Mouse (Mus musculus) MEL (cell line): ENCODE measurements at regions not wholly inside any gene's neighbourhood (a gene's known extent, or its start where the extent isn't known, plus 50 kb on each side); places are given as distances from the start of the nearest gene placed in this dataset.

Source experiments
- DNase-seq: peaks from one replicate; pipeline ENCODE4 v3.0.0; 2011; ENCODE audit warnings: low read depth, low spot score
- H3K27ac ChIP-seq: 2 replicates; pipeline ENCODE4 v1.5.1; 2012; ENCODE audit warnings: low read depth, mild to moderate bottlenecking, control low read depth, low read length, moderate library complexity; ENCODE audit not compliant: control insufficient read depth
- H3K27me3 ChIP-seq, 2 experiments: fragments of 150-350 bp in 1 of 2; sonication (generic) in 1 of 2; 2 replicates each; pipeline ENCODE4 v1.6.1; 2012; ENCODE audit warnings: low read length in 2 of 2, mild to moderate bottlenecking in 2 of 2, improper control_type of control experiment in 1 of 2, moderate library complexity in 1 of 2; ENCODE audit not compliant: insufficient read depth in 2 of 2, control insufficient read depth in 1 of 2
- H3K36me3 ChIP-seq, 2 experiments: 2 replicates each; pipeline ENCODE4 v1.6.1; 2012 to 2014; ENCODE audit warnings: low read length in 2 of 2, improper control_type of control experiment in 1 of 2, inconsistent platforms in 1 of 2, mild to moderate bottlenecking in 1 of 2; ENCODE audit not compliant: insufficient read depth in 2 of 2, control insufficient read depth in 1 of 2
- H3K4me1 ChIP-seq, 2 experiments: fragments of 150-350 bp in 1 of 2; sonication (generic) in 1 of 2; 2 replicates each; pipeline ENCODE4 v1.6.1; 2012; ENCODE audit warnings: low read length in 2 of 2, improper control_type of control experiment in 1 of 2, mild to moderate bottlenecking in 1 of 2; ENCODE audit not compliant: insufficient read depth in 2 of 2, control insufficient read depth in 1 of 2
- H3K4me3 ChIP-seq, 2 experiments: fragments of 150-350 bp in 1 of 2; sonication (generic) in 1 of 2; 2 replicates each; pipeline ENCODE4 v1.5.1; 2012; ENCODE audit warnings: low read depth in 2 of 2, low read length in 2 of 2, mild to moderate bottlenecking in 2 of 2, moderate library complexity in 2 of 2, control low read depth in 1 of 2, improper control_type of control experiment in 1 of 2; ENCODE audit not compliant: control insufficient read depth in 1 of 2, insufficient read depth in 1 of 2
- H3K79me2 ChIP-seq: 2 replicates; pipeline ENCODE4 v1.6.1; 2012; ENCODE audit warnings: mild to moderate bottlenecking, low read length, moderate library complexity; ENCODE audit not compliant: control insufficient read depth, poor library complexity, insufficient read depth
- H3K9ac ChIP-seq: 2 replicates; pipeline ENCODE4 v1.6.1; 2012; ENCODE audit warnings: low read depth, mild to moderate bottlenecking, control low read depth, low read length, moderate library complexity; ENCODE audit not compliant: control insufficient read depth, poor library complexity, severe bottlenecking
- H3K9me3 ChIP-seq: fragments of 150-350 bp; sonication (generic); replicated peaks from 2 replicates; pipeline ENCODE4 v1.6.1; 2012; ENCODE audit warnings: mild to moderate bottlenecking, low read length, improper control_type of control experiment, moderate library complexity; ENCODE audit not compliant: insufficient read depth
- BHLHE40 ChIP-seq: IDR thresholded peaks from 2 replicates; pipeline ENCODE4 v1.6.1; 2012; ENCODE audit warnings: low read depth, mild to moderate bottlenecking, inconsistent platforms, low read length, improper control_type of control experiment, borderline replicate concordance
- CTCF ChIP-seq, 3 experiments: IDR thresholded peaks in 2 of 3; conservative IDR thresholded peaks in 1 of 3; 2 replicates each; pipeline ENCODE4 v1.5.1; 2011 to 2012; ENCODE audit warnings: low read length in 3 of 3, low read depth in 2 of 3, mild to moderate bottlenecking in 2 of 3, improper control_type of control experiment in 1 of 3, inconsistent platforms in 1 of 3, mixed read lengths in 1 of 3, moderate library complexity in 1 of 3; ENCODE audit not compliant: control insufficient read depth in 1 of 3, insufficient read depth in 1 of 3, poor library complexity in 1 of 3, severe bottlenecking in 1 of 3
- E2F4 ChIP-seq: IDR thresholded peaks from 2 replicates; pipeline ENCODE4 v1.6.1; 2011; ENCODE audit warnings: low read depth, low read length, improper control_type of control experiment, borderline replicate concordance
- ELF1 ChIP-seq: IDR thresholded peaks from 2 replicates; pipeline ENCODE4 v1.6.1; 2014; ENCODE audit warnings: low read depth, mild to moderate bottlenecking, inconsistent platforms, low read length, improper control_type of control experiment, moderate library complexity
- GATA1 ChIP-seq: IDR thresholded peaks from 2 replicates; pipeline ENCODE4 v1.6.1; 2011; ENCODE audit warnings: low read depth, low read length, improper control_type of control experiment
- JUND ChIP-seq: IDR thresholded peaks from 2 replicates; pipeline ENCODE4 v1.6.1; 2011; ENCODE audit warnings: low read depth, mild to moderate bottlenecking, improper control_type of control experiment, low read length
- MAFK ChIP-seq: IDR thresholded peaks from 2 replicates; pipeline ENCODE4 v1.6.1; 2011; ENCODE audit warnings: low read depth, mild to moderate bottlenecking, low read length, improper control_type of control experiment, borderline replicate concordance
- MAX ChIP-seq: IDR thresholded peaks from 2 replicates; pipeline ENCODE4 v1.6.1; 2011; ENCODE audit warnings: low read length, improper control_type of control experiment
- MAZ ChIP-seq: IDR thresholded peaks from 2 replicates; pipeline ENCODE4 v1.6.1; 2012; ENCODE audit warnings: low read depth, mild to moderate bottlenecking, inconsistent platforms, low read length, improper control_type of control experiment
- MEF2A ChIP-seq: IDR thresholded peaks from 2 replicates; pipeline ENCODE4 v1.6.1; 2014; ENCODE audit warnings: low read depth, mild to moderate bottlenecking, inconsistent platforms, low read length, improper control_type of control experiment; ENCODE audit not compliant: poor library complexity, insufficient replicate concordance, severe bottlenecking; ENCODE audit errors: extremely low read depth
- MXI1 ChIP-seq: IDR thresholded peaks from 2 replicates; pipeline ENCODE4 v1.6.1; 2011; ENCODE audit warnings: mild to moderate bottlenecking, low read depth, low read length, improper control_type of control experiment
- MYB ChIP-seq: IDR thresholded peaks from 2 replicates; pipeline ENCODE4 v1.6.1; 2011; ENCODE audit warnings: mild to moderate bottlenecking, low read depth, low read length, improper control_type of control experiment
- MYC ChIP-seq: IDR thresholded peaks from 2 replicates; pipeline ENCODE4 v1.6.1; 2011; ENCODE audit warnings: low read depth, mild to moderate bottlenecking, low read length, improper control_type of control experiment, moderate library complexity
- NELFE ChIP-seq: IDR thresholded peaks from 2 replicates; pipeline ENCODE4 v1.6.1; 2011; ENCODE audit warnings: low read depth, low read length, improper control_type of control experiment
- POLR2AphosphoS5 ChIP-seq: IDR thresholded peaks from 2 replicates; pipeline ENCODE4 v1.6.1; 2012; ENCODE audit warnings: low read depth, borderline replicate concordance, mild to moderate bottlenecking, inconsistent platforms, low read length, moderate library complexity, mixed read lengths
- RCOR1 ChIP-seq: IDR thresholded peaks from 2 replicates; pipeline ENCODE4 v1.6.1; 2012; ENCODE audit warnings: low read depth, mild to moderate bottlenecking, inconsistent platforms, low read length, improper control_type of control experiment
- SMC3 ChIP-seq: IDR thresholded peaks from 2 replicates; pipeline ENCODE4 v1.6.1; 2011; ENCODE audit warnings: low read depth, low read length, improper control_type of control experiment
- TAL1 ChIP-seq: IDR thresholded peaks from 2 replicates; pipeline ENCODE4 v1.6.1; 2012; ENCODE audit warnings: mild to moderate bottlenecking, inconsistent platforms, low read length, moderate library complexity, mixed read lengths
- USF1 ChIP-seq: IDR thresholded peaks from 2 replicates; pipeline ENCODE4 v1.6.1; 2014; ENCODE audit warnings: low read depth, mild to moderate bottlenecking, inconsistent platforms, low read length, improper control_type of control experiment, moderate library complexity
- ZC3H11A ChIP-seq: IDR thresholded peaks from 2 replicates; pipeline ENCODE4 v1.6.1; 2012; ENCODE audit warnings: low read depth, mild to moderate bottlenecking, inconsistent platforms, low read length, improper control_type of control experiment
- ZMIZ1 ChIP-seq: IDR thresholded peaks from 2 replicates; pipeline ENCODE4 v1.6.1; 2012; ENCODE audit warnings: low read depth, mild to moderate bottlenecking, inconsistent platforms, low read length, improper control_type of control experiment, moderate library complexity
- ZNF384 ChIP-seq: IDR thresholded peaks from 2 replicates; pipeline ENCODE4 v1.6.1; 2012; ENCODE audit warnings: low read depth, mild to moderate bottlenecking, inconsistent platforms, low read length, improper control_type of control experiment

GRCm38 (mm10) chr14:33789556-33789955, 133.8 kb upstream of the Gdf10 start:
- TF ChIP-seq SMC3 = no peak
- TF ChIP-seq NELFE = no peak
- no peak for TF ChIP-seq USF1
- no peak for TF ChIP-seq TAL1
- TF ChIP-seq MEF2A = no peak
- no peak for TF ChIP-seq CTCF (IDR thresholded peaks at IDR 0.05 in 2 of 3, conservative IDR thresholded peaks at IDR 0.05 in 1 of 3; ENCODE audit: control insufficient read depth in 1 of 3, insufficient read depth in 1 of 3, low read depth in 2 of 3, low read length in 3 of 3, poor library complexity in 1 of 3, severe bottlenecking in 1 of 3)
- no peak for TF ChIP-seq MAX
- TF ChIP-seq GATA1 = no peak
- TF ChIP-seq ELF1 = no peak
- TF ChIP-seq BHLHE40 = no peak
- no peak for TF ChIP-seq ZNF384
- Histone ChIP-seq H3K9me3 (no peaks in the 10 kb centered on the region), H3K36me3 (no peaks in the 10 kb centered on the region), H3K27ac (no peak overlapping the region), H3K27me3 (no peaks in the 10 kb centered on the region), H3K4me3 (no peak overlapping the region), H3K4me1 (no peaks in the 10 kb centered on the region), H3K9ac (no peak overlapping the region), H3K79me2 (no peaks in the 10 kb centered on the region)
- no peak for DNase-seq

- no peaks in the 10 kb centered on the region for H3K36me3 ChIP-seq
- TF ChIP-seq E2F4 (no peak), MYC (no peak), MYB (no peak), ZMIZ1 (no peak), USF1 (no peak), MAFK (no peak), ZC3H11A (no peak), NELFE (no peak), RCOR1 (no peak), BHLHE40 (no peak), MAZ (no peak), ELF1 (no peak), JUND (no peak), POLR2AphosphoS5 (no peak), MXI1 (no peak)
- H3K9ac ChIP-seq = no peak overlapping the region
- no peaks in the 10 kb centered on the region for H3K4me1 ChIP-seq
- no peaks in the 10 kb centered on the region for H3K27me3 ChIP-seq
- no peaks in the 10 kb centered on the region for H3K9me3 ChIP-seq
- H3K4me3 ChIP-seq = no peak overlapping the region
- DNase-seq = no peak
- H3K27ac ChIP-seq = no peak overlapping the region
- no peaks in the 10 kb centered on the region for H3K79me2 ChIP-seq
These were observed 129.1 kb upstream of the Gdf10 start for GRCm38 (mm10) chr14:33794262-33794661.
